Mouse (Mus musculus): ENCODE data around the gene Dctn2. TPM values are rescaled to one million over a fixed set of nuclear protein-coding genes. Genes with fewer than 3 reads are reported as not detected.
"Not testable (repeated sequence)": the region's sequence is repeated elsewhere in the genome, so short reads cannot be mapped to it uniquely, and the experiment has no call there.

The Dctn2 gene
- polyA plus RNA-seq, 1 experiment from 2014 or later: 230 TPM

- no peak overlapping the region for H3K27ac ChIP-seq (ENCODE audit: low read depth, low read length)
- no peak for DNase-seq (ENCODE audit: low spot score)
- H3K36me3 ChIP-seq (ENCODE audit: control insufficient read depth, insufficient read depth, low read length): peaks cover 42% of the 10 kb centered on the region
- no peak overlapping the region for H3K4me3 ChIP-seq (ENCODE audit: low read depth, low read length)
- H3K9ac ChIP-seq (ENCODE audit: low read length): no peak overlapping the region
- WGBS: 94% methylated on average over 10 of the region's 10 CpGs
- no peaks in the 10 kb centered on the region for H3K9me3 ChIP-seq (ENCODE audit: control insufficient read depth, low read length)
- no peak overlapping the region for H3K4me2 ChIP-seq (ENCODE audit: low read depth)
- peaks cover 11% of the 10 kb centered on the region; the same call in 1 of the 2 replicates for H3K4me1 ChIP-seq (ENCODE audit: control insufficient read depth, insufficient read depth, low read length)
- ATAC-seq (ENCODE audit: insufficient read depth, low FRiP score, low TSS enrichment): no peak
- no peaks in the 10 kb centered on the region for H3K27me3 ChIP-seq (ENCODE audit: control insufficient read depth, insufficient read depth, low read length)
Observed at GRCm38 (mm10) chr10:127294895-127295510, 28.8 kb downstream of the Dctn2 start.

GRCm38 (mm10) chr10:127295986-127296794 lies 30.0 kb downstream of the Dctn2 start:
- no peaks in the 10 kb centered on the region for H3K27me3 ChIP-seq (ENCODE audit: control insufficient read depth, insufficient read depth, low read length)
- no peak overlapping the region for H3K4me3 ChIP-seq (ENCODE audit: low read depth, low read length)
- H3K9me3 ChIP-seq (ENCODE audit: control insufficient read depth, low read length): no peaks in the 10 kb centered on the region
- ATAC-seq (ENCODE audit: insufficient read depth, low FRiP score, low TSS enrichment): no peak
- 90% methylated on average over 24 of the region's 24 CpGs for WGBS
- peaks cover 45% of the 10 kb centered on the region for H3K36me3 ChIP-seq (ENCODE audit: control insufficient read depth, insufficient read depth, low read length)
- no peak overlapping the region for H3K4me2 ChIP-seq (ENCODE audit: low read depth)
- no peak for DNase-seq (ENCODE audit: low spot score)
- no peak overlapping the region for H3K9ac ChIP-seq (ENCODE audit: low read length)
- no peak overlapping the region for H3K27ac ChIP-seq (ENCODE audit: low read depth, low read length)
- 0 out of 2 replicates have a peak, but pooled peaks cover 10% of the 10 kb centered on the region for H3K4me1 ChIP-seq (ENCODE audit: control insufficient read depth, insufficient read depth, low read length)

- Histone ChIP-seq H3K4me1 (ENCODE audit: control insufficient read depth, insufficient read depth, low read length) (0 out of 2 replicates have a peak, but pooled peaks cover 2% of the 10 kb centered on the region), H3K9me3 (ENCODE audit: control insufficient read depth, low read length) (no peaks in the 10 kb centered on the region), H3K4me2 (ENCODE audit: low read depth) (no peak overlapping the region), H3K36me3 (ENCODE audit: control insufficient read depth, insufficient read depth, low read length) (peaks cover 49% of the 10 kb centered on the region), H3K27ac (ENCODE audit: low read depth, low read length) (no peak overlapping the region), H3K27me3 (ENCODE audit: control insufficient read depth, insufficient read depth, low read length) (no peaks in the 10 kb centered on the region), H3K9ac (ENCODE audit: low read length) (no peak overlapping the region), H3K4me3 (ENCODE audit: low read depth, low read length) (no peak overlapping the region)
- ATAC-seq (ENCODE audit: insufficient read depth, low FRiP score, low TSS enrichment): no peak
- no peak for DNase-seq (ENCODE audit: low spot score)
- 89% methylated on average over 16 of the region's 16 CpGs for WGBS
Observed at GRCm38 (mm10) chr10:127297015-127297871, 31.1 kb downstream of the Dctn2 start.

- Histone ChIP-seq H3K4me3 (ENCODE audit: low read depth, low read length) (no peak overlapping the region), H3K9me3 (ENCODE audit: control insufficient read depth, low read length) (no peaks in the 10 kb centered on the region), H3K36me3 (ENCODE audit: control insufficient read depth, insufficient read depth, low read length) (peaks cover 41% of the 10 kb centered on the region), H3K4me1 (ENCODE audit: control insufficient read depth, insufficient read depth, low read length) (no peaks in the 10 kb centered on the region), H3K27ac (ENCODE audit: low read depth, low read length) (no peak overlapping the region), H3K9ac (ENCODE audit: low read length) (no peak overlapping the region), H3K4me2 (ENCODE audit: low read depth) (no peak overlapping the region), H3K27me3 (ENCODE audit: control insufficient read depth, insufficient read depth, low read length) (no peaks in the 10 kb centered on the region)
- WGBS: 94% methylated on average over 6 of the region's 6 CpGs
- DNase-seq (ENCODE audit: low spot score) (no peak), ATAC-seq (ENCODE audit: insufficient read depth, low FRiP score, low TSS enrichment) (no peak)
Observed at GRCm38 (mm10) chr10:127300361-127300760, 34.2 kb downstream of the Dctn2 start.

GRCm38 (mm10) chr10:127303136-127303535 lies 37.0 kb downstream of the Dctn2 start:
- Histone ChIP-seq H3K4me1 (ENCODE audit: control insufficient read depth, insufficient read depth, low read length) (no peaks in the 10 kb centered on the region), H3K36me3 (ENCODE audit: control insufficient read depth, insufficient read depth, low read length) (peaks cover 33% of the 10 kb centered on the region), H3K27me3 (ENCODE audit: control insufficient read depth, insufficient read depth, low read length) (no peaks in the 10 kb centered on the region), H3K9ac (ENCODE audit: low read length) (no peak overlapping the region), H3K4me3 (ENCODE audit: low read depth, low read length) (no peak overlapping the region), H3K27ac (ENCODE audit: low read depth, low read length) (no peak overlapping the region), H3K4me2 (ENCODE audit: low read depth) (no peak overlapping the region), H3K9me3 (ENCODE audit: control insufficient read depth, low read length) (no peaks in the 10 kb centered on the region)
- WGBS: 96% methylated on average over 11 of the region's 11 CpGs
- ATAC-seq (ENCODE audit: insufficient read depth, low FRiP score, low TSS enrichment): no peak
- no peak for DNase-seq (ENCODE audit: low spot score)

- not testable (repeated sequence) for H3K27ac ChIP-seq (ENCODE audit: low read depth, low read length); ATAC-seq (ENCODE audit: insufficient read depth, low FRiP score, low TSS enrichment); H3K4me3 ChIP-seq (ENCODE audit: low read depth, low read length); H3K9me3 ChIP-seq (ENCODE audit: control insufficient read depth, low read length); DNase-seq (ENCODE audit: low spot score); H3K9ac ChIP-seq (ENCODE audit: low read length); H3K4me2 ChIP-seq (ENCODE audit: low read depth); H3K4me1 ChIP-seq (ENCODE audit: control insufficient read depth, insufficient read depth, low read length); H3K27me3 ChIP-seq (ENCODE audit: control insufficient read depth, insufficient read depth, low read length)
- 87% methylated on average over 3 of the region's 3 CpGs for WGBS
- peaks cover 17% of the 10 kb centered on the region for H3K36me3 ChIP-seq (ENCODE audit: control insufficient read depth, insufficient read depth, low read length)
Observed at GRCm38 (mm10) chr10:127309167-127309566, 43.0 kb downstream of the Dctn2 start.

GRCm38 (mm10) chr10:127310523-127311475 lies 44.6 kb downstream of the Dctn2 start:
- ATAC-seq (ENCODE audit: insufficient read depth, low FRiP score, low TSS enrichment): peak; percentile 60
- H3K36me3 ChIP-seq (ENCODE audit: control insufficient read depth, insufficient read depth, low read length): peaks cover 15% of the 10 kb centered on the region
- no peaks in the 10 kb centered on the region for H3K27me3 ChIP-seq (ENCODE audit: control insufficient read depth, insufficient read depth, low read length)
- WGBS: 39% methylated on average over 23 of the region's 23 CpGs
- no peak overlapping the region for H3K27ac ChIP-seq (ENCODE audit: low read depth, low read length)
- peak overlapping the region; percentile 61 for H3K4me2 ChIP-seq (ENCODE audit: low read depth)
- H3K4me3 ChIP-seq (ENCODE audit: low read depth, low read length): peak overlapping the region; percentile 70
- H3K9ac ChIP-seq (ENCODE audit: low read length): peak overlapping the region; percentile 77
- H3K9me3 ChIP-seq (ENCODE audit: control insufficient read depth, low read length): no peaks in the 10 kb centered on the region
- 0 out of 2 replicates have a peak, but pooled peaks cover 6% of the 10 kb centered on the region for H3K4me1 ChIP-seq (ENCODE audit: control insufficient read depth, insufficient read depth, low read length)
- DNase-seq (ENCODE audit: low spot score): peak; percentile 60
